ENCODE assay signal across 8 mouse cellular contexts in genomic region chr5:139791227-139792158, GRCm38 (mm10). TPM values are rescaled to one million over a fixed set of nuclear protein-coding genes. Genes with fewer than 3 reads are reported as not detected.
DNase-seq lines count a peak whose midpoint lies in the region; ATAC-seq and TF ChIP-seq lines count a peak whose summit lies in the region.

Gene Mafk (plus strand): TSS chr5:139791513.

- 2% methylated on average over 92 of the region's 92 CpGs for WGBS in hindbrain, postnatal 0 days

- H3K4me1 ChIP-seq in hindbrain, postnatal 0 days (ENCODE audit: insufficient read depth, low read length) = peaks cover 9% of the 10 kb centered on the region

- peak within 1 kb of the TSS; percentile 60 for H3K9ac ChIP-seq in hindbrain, postnatal 0 days (replicated peaks; ENCODE audit: low read length)

- peak within 1 kb of the TSS; percentile 100 for H3K27ac ChIP-seq in gastrocnemius, adult 2 months
- H3K27ac ChIP-seq in hindbrain, postnatal 0 days = peak within 1 kb of the TSS; percentile 33; the same call in 1 of the 2 replicates
- peak within 1 kb of the TSS; percentile 74 for H3K27ac ChIP-seq in left cerebral cortex, adult 2 months

- no peak for TF ChIP-seq CTCF in gastrocnemius, adult 2 months (IDR thresholded peaks at IDR 0.05)
- TF ChIP-seq CTCF in hindbrain, postnatal 0 days (IDR thresholded peaks at IDR 0.05; ENCODE audit: low read depth) = no peak
- no peak; the same call in 1 of the 2 replicates for TF ChIP-seq CTCF in left cerebral cortex, adult 2 months (IDR thresholded peaks at IDR 0.05)

- H3K4me2 ChIP-seq in hindbrain, postnatal 0 days (ENCODE audit: low read depth, low read length) = peak within 1 kb of the TSS; percentile 99

- intact Hi-C loops in gastrocnemius, adult 2 months (cut with DNase I) = no loop called here
- intact Hi-C loops in left cerebral cortex, adult 2 months (cut with DNase I) = no loop called here

- peak; percentile 86 for ATAC-seq in hindbrain, postnatal 0 days
- peak; percentile 69 for ATAC-seq in megakaryocyte, adult 5-6 weeks (ENCODE audit: poor library complexity, severe bottlenecking)

- H3K27me3 ChIP-seq in hindbrain, postnatal 0 days (ENCODE audit: insufficient read depth, low read length) = no peaks in the 10 kb centered on the region

- peak; percentile 90 for DNase-seq in WW6 (ENCODE audit: low read depth, low spot score)
- DNase-seq in cerebellum, postnatal 4 days (ENCODE audit: low spot score in 2 of 2) = peak; percentile 87 to 91
- DNase-seq in gastrocnemius, adult 2 months = peak; percentile 99
- peak; percentile 91 for DNase-seq in hindbrain, postnatal 0 days (ENCODE audit: low spot score)
- DNase-seq in left cerebral cortex, adult 2 months (ENCODE audit: extremely low spot score in 1 of 2, low spot score in 2 of 2) = peak; percentile 94 to 95
- DNase-seq in right cerebral cortex, adult 2 months (ENCODE audit: low spot score in 2 of 2) = peak; percentile 91 to 92
- DNase-seq in urinary bladder, postnatal 14 days (ENCODE audit: low spot score) = peak; percentile 98

- no peaks in the 10 kb centered on the region for H3K36me3 ChIP-seq in hindbrain, postnatal 0 days (ENCODE audit: insufficient read depth, low read length)

- peak within 1 kb of the TSS; percentile 91 for H3K4me3 ChIP-seq in gastrocnemius, adult 2 months
- peak within 1 kb of the TSS; percentile 67 for H3K4me3 ChIP-seq in hindbrain, postnatal 0 days (ENCODE audit: low read length)
- H3K4me3 ChIP-seq in left cerebral cortex, adult 2 months = peak within 1 kb of the TSS; percentile 81

- no peaks in the 10 kb centered on the region for H3K9me3 ChIP-seq in hindbrain, postnatal 0 days (ENCODE audit: low read length)

RNA-seq across cellular contexts. Expression of gene Mafk, which starts in this region (rescaled TPM):
- 10 to 100 TPM; 14.9 to 23.8 TPM for total RNA-seq in gastrocnemius, adult 2 months (2021)
- 12.9 and 13.1 TPM in 2 replicates for total RNA-seq in hindbrain, postnatal 0 days (2014; rRNA removed)
- 6.5 and 7.0 TPM in 2 replicates for polyA plus RNA-seq in hindbrain, postnatal 0 days (2015; fragmentation: Nextera tagmentation; extraction: Ambion mirVana)
- total RNA-seq in left cerebral cortex, adult 2 months (2021) = 10 to 100 TPM in 1 of 2 experiments, 1 to 10 TPM in 1; 8.9 to 11.5 TPM
- total RNA-seq in megakaryocyte, adult 5-6 weeks (2015) = 9.7 and 10.1 TPM in 2 replicates
- 18.2 and 20.9 TPM in 2 replicates for total RNA-seq in megakaryocyte, adult 5-6 weeks (2017)

Comparison
In these comparisons a context has a peak if more than half of its experiments do, and no peak if none do; other contexts are left out.
1. Peak in every context shown above with its lines: DNase-seq, ATAC-seq, H3K4me3 ChIP-seq and H3K27ac ChIP-seq.
2. H3K27ac ChIP-seq: peak in every context shown above with its lines; median percentile 100 in gastrocnemius, adult 2 months; 74 in left cerebral cortex, adult 2 months; 33 in hindbrain, postnatal 0 days.